Mouse (Mus musculus) limb, embryonic 14.5 days (tissue): ENCODE data around the gene Olfr1499. TPM values are rescaled to one million over a fixed set of nuclear protein-coding genes. Genes with fewer than 3 reads are reported as not detected.
"Not testable (repeated sequence)": the region's sequence is repeated elsewhere in the genome, so short reads cannot be mapped to it uniquely, and the experiment has no call there.

ENCODE experiments used
- ATAC-seq: fragments of 200-750 bp; cut with Nextera tagmentation; 2 replicates; pipeline ENCODE4 v1.8.0; 2017; ENCODE audit warnings: low read depth, moderate number of reproducible peaks, moderate TSS enrichment; ENCODE audit not compliant: low FRiP score
- DNase-seq: peaks from one replicate; pipeline ENCODE4 v3.0.0-alpha.2; 2015; ENCODE audit warnings: low spot score
- H3K27ac ChIP-seq: fragments of 300-500 bp; sonication (generic); replicated peaks from 2 replicates; pipeline ENCODE4 v1.5.1; 2014; ENCODE audit warnings: low read depth, mild to moderate bottlenecking, low read length, moderate library complexity, mixed read lengths
- H3K27me3 ChIP-seq: fragments of 300-500 bp; sonication (generic); 2 replicates; pipeline ENCODE4 v1.6.1; 2014; ENCODE audit warnings: low read length, mixed read lengths; ENCODE audit not compliant: control insufficient read depth, insufficient read depth
- H3K36me3 ChIP-seq: fragments of 300-500 bp; sonication (generic); 2 replicates; pipeline ENCODE4 v1.6.1; 2014; ENCODE audit warnings: mild to moderate bottlenecking, low read length, moderate library complexity, mixed read lengths; ENCODE audit not compliant: control insufficient read depth, insufficient read depth
- H3K4me1 ChIP-seq: fragments of 300-500 bp; sonication (generic); 2 replicates; pipeline ENCODE4 v1.6.1; 2014; ENCODE audit warnings: antibody characterized with exemption, low read length, mixed read lengths; ENCODE audit not compliant: control insufficient read depth, insufficient read depth
- H3K4me2 ChIP-seq: fragments of 300-500 bp; sonication (generic); replicated peaks from 2 replicates; pipeline ENCODE4 v1.6.1; 2014; ENCODE audit warnings: low read depth, mild to moderate bottlenecking, low read length, moderate library complexity; ENCODE audit not compliant: severe bottlenecking
- H3K4me3 ChIP-seq: fragments of 300-500 bp; sonication (generic); replicated peaks from 2 replicates; pipeline ENCODE4 v1.5.1; 2014; ENCODE audit warnings: low read length
- H3K9ac ChIP-seq: fragments of 300-500 bp; sonication (generic); 2 replicates; pipeline ENCODE4 v1.6.1; 2014; ENCODE audit warnings: mild to moderate bottlenecking, low read depth, low read length, moderate library complexity; ENCODE audit not compliant: severe bottlenecking
- H3K9me3 ChIP-seq: fragments of 300-500 bp; sonication (generic); 2 replicates; pipeline ENCODE4 v1.6.1; 2016; ENCODE audit warnings: low read length; ENCODE audit not compliant: control insufficient read depth
- POLR2A ChIP-seq: fragments of 200-500 bp; IDR thresholded peaks from 2 replicates; pipeline ENCODE4 v1.8.0; 2012; ENCODE audit warnings: inconsistent platforms, mild to moderate bottlenecking, moderate library complexity, borderline replicate concordance; ENCODE audit not compliant: insufficient read depth, insufficient read length; ENCODE audit errors: extremely low read depth
- WGBS: fragments of 180-500 bp; shearing (Covaris S2); extraction: QIAGEN DNeasy Blood & Tissue Kit; methylation state at CpG from one replicate; pipeline ENCODE4 v1.1.7; 2014; 5-methylcytosine and 5-hydroxymethylcytosine counted together
- polyA plus RNA-seq, 2 experiments: library from polyadenylated mRNA; depleted of rRNA in 1 of 2; stranded (reverse) in 1 of 2; unstranded in 1 of 2; fragments of >200 nt; fragmentation: Nextera tagmentation in 1 of 2; extraction: Ambion mirVana in 1 of 2; gene quantifications; 2 replicates each; pipeline versions ENCODE4 v1.2.1 to v1.2.3; 2012 to 2014

Gene Olfr1499
- polyA plus RNA-seq, 2 experiments: not detected

DNA sequence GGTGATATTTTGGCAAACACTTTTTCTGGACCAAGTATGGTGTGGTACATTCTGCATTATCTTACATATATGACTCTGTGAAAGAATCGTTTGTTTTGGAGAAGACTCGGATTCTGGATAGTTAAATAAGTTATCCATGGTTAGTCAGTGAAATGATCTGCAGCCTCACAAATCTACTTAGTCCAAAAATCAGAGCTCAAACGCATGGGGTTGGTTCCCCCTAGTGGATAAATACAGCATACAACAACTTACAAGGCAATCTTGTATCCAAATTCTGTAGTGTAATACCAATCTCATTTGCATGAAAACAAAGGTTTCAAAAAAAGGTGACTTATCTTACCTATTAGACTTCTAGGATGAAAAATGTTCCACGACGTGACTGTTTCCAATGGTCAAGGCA lies 420 bp downstream of the Olfr1499 start:
- H3K4me2 ChIP-seq: no peak overlapping the region
- H3K4me1 ChIP-seq: no peaks in the 10 kb centered on the region
- no peaks in the 10 kb centered on the region for H3K36me3 ChIP-seq
- TF ChIP-seq POLR2A: no peak
- DNase-seq: peak; percentile 4
- no peak for ATAC-seq
- H3K9me3 ChIP-seq: no peaks in the 10 kb centered on the region
- no peak overlapping the region for H3K27ac ChIP-seq
- no peak overlapping the region for H3K9ac ChIP-seq
- no peak overlapping the region for H3K4me3 ChIP-seq
- H3K27me3 ChIP-seq: no peaks in the 10 kb centered on the region
- WGBS: 38% methylated on average over 5 of the region's 5 CpGs

- DNase-seq (no peak), ATAC-seq (no peak)
- no peaks in the 10 kb centered on the region for H3K27me3 ChIP-seq
- no peaks in the 10 kb centered on the region for H3K4me1 ChIP-seq
- no peak overlapping the region for H3K27ac ChIP-seq
- H3K4me3 ChIP-seq: no peak overlapping the region
- WGBS: 63% methylated on average over 2 of the region's 2 CpGs
- no peaks in the 10 kb centered on the region for H3K9me3 ChIP-seq
- H3K9ac ChIP-seq: no peak overlapping the region
- no peak for TF ChIP-seq POLR2A
- H3K36me3 ChIP-seq: no peaks in the 10 kb centered on the region
- no peak overlapping the region for H3K4me2 ChIP-seq
These were observed 6.4 kb downstream of the Olfr1499 start for GRCm38 (mm10) chr19:13812823-13813222.

- not testable (repeated sequence) for H3K4me1 ChIP-seq, DNase-seq, H3K27me3 ChIP-seq, H3K36me3 ChIP-seq, H3K4me2 ChIP-seq, H3K9ac ChIP-seq, H3K9me3 ChIP-seq, ATAC-seq, H3K27ac ChIP-seq, H3K4me3 ChIP-seq
- 64% methylated on average over 1 of the region's 1 CpGs for WGBS
These were observed 13.8 kb downstream of the Olfr1499 start for GRCm38 (mm10) chr19:13805486-13805885.

DNA sequence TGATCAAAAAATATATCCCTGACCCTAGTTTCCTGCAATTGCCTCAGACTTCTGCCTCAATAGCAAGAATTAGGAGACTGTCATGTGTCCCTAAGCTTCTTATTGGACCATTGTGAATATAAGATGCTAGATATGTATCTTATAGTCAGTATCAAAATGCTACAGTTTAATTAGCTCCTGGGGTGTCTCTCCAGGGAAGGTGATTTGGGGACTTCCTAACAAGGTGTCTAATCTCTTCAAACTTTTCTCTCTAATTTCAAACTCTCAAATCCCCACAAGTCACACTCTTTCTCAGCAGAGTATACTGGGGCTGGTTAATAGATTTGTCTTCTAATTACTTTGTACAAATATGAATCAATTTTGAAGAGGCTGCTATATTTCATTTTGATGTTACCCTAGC lies 21.1 kb downstream of the Olfr1499 start, which contains the start of gene Olfr1497:
Gene Olfr1497 (minus strand): TSS at position 101 of the 400 bp plus-strand sequence.
- ATAC-seq: no peak
- Histone ChIP-seq H3K4me1 (no peaks in the 10 kb centered on the region), H3K27ac (no peak within 1 kb of the TSS), H3K9ac (no peak within 1 kb of the TSS), H3K4me3 (no peak within 1 kb of the TSS), H3K36me3 (no peaks in the 10 kb centered on the region), H3K9me3 (no peaks in the 10 kb centered on the region), H3K4me2 (no peak within 1 kb of the TSS), H3K27me3 (no peaks in the 10 kb centered on the region)
- DNase-seq: no peak
- TF ChIP-seq POLR2A: no peak

DNA sequence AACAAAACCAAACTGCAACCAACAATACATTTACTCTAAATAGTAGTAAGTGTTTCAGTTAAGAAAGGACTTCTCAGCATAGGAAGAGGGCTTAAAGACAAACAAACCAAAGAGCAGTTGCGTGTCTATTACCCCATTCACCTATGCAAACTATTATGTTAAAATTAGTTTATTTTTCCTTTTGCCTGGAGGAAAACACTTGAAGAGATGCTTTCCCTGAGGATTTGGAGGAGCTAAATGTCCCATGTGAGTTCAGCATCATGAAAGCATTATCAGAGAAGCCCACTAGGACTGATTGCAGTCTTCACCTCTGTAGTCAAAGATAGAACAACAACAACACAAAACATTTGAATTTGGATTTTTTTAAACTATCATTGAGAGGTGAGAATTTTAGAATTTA lies 41.7 kb downstream of the Olfr1499 start, which contains the start of gene Olfr1496:
Gene Olfr1496 (plus strand): TSS at position 301 of the 400 bp plus-strand sequence.
- H3K4me2 ChIP-seq: no peak within 1 kb of the TSS
- no peak within 1 kb of the TSS for H3K27ac ChIP-seq
- no peak within 1 kb of the TSS for H3K4me3 ChIP-seq
- ATAC-seq (no peak), DNase-seq (no peak)
- no peaks in the 10 kb centered on the region for H3K36me3 ChIP-seq
- no peaks in the 10 kb centered on the region for H3K4me1 ChIP-seq
- TF ChIP-seq POLR2A: no peak
- no peaks in the 10 kb centered on the region for H3K27me3 ChIP-seq
- 92% methylated on average over 1 of the region's 1 CpGs for WGBS
- H3K9me3 ChIP-seq: no peaks in the 10 kb centered on the region
- no peak within 1 kb of the TSS for H3K9ac ChIP-seq
